Mouse (Mus musculus) lung, postnatal 10 days (tissue): Measurements from ENCODE around the gene Myom3.

Experiments
- DNase-seq: peaks from one replicate; pipeline ENCODE4 v3.0.0; 2021

Myom3 gene

DNA sequence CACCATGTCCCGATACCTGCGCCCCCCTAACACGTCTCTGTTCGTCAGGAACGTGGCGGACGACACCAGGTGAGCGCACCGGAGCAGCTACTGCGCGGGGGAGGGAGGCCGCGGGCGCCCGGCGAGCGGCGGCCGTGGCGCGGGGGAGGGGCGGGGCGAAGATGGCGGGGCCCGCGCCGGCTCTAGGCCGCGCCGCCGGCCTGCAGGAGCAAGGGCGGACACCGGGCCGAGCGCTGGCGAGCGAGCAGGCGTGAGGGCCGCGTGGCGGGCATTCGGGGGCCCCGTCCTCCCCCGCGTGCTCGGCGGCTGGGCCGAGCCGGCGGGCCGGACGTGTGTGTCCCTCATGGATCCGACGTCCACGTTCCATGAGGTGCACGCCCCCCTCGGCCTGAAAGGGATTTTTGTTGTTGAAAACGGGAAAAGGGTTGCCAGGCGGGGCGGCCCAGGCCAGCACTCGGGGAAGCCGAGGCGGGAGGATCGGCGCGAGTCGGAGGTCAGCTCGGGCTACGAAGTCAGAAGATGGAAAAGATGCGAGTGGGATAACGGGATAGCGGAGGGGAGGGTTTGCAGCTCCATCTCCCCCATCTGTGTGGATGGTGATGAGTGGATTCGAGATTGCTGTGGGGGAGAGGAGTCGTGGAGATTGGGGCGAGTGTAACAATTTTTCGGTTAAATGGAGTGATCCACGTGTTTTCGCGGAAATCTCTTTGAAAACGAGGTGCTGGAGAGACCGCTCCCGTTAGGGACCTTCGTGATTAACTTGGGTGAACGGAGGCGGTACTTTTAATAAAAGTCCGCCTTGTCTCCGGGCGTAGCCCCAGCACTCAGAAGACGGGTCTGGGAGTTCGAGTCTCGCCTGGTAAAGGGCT, 96.9 kb downstream of the Myom3 start:
- peak; percentile 88 for DNase-seq

GRCm38 (mm10) chr4:135857597-135858186, 98.2 kb downstream of the Myom3 start:
- DNase-seq: no peak
